Mouse (Mus musculus): Measurements from ENCODE around the gene Elk3. TPM values are rescaled to one million over a fixed set of nuclear protein-coding genes. Genes with fewer than 3 reads are reported as not detected.
"Not testable (repeated sequence)": the region's sequence is repeated elsewhere in the genome, so short reads cannot be mapped to it uniquely, and the experiment has no call there.

The Elk3 gene
- 9.8 and 10.8 TPM in 2 replicates for polyA plus RNA-seq (2012; rRNA removed)

GRCm38 (mm10) chr10:93310721-93311411 lies at the start of gene Elk3:
Gene Elk3 (minus strand): TSS chr10:93311135.
- TF ChIP-seq CTCF (IDR thresholded peaks at IDR 0.05; ENCODE audit: extremely low read depth, insufficient read length, insufficient replicate concordance, low read depth, low read length), result no peak
- TF ChIP-seq POLR2A (IDR thresholded peaks at IDR 0.05; ENCODE audit: low read depth, low read length), result no peak
- Histone ChIP-seq H3K36me3 (ENCODE audit: control insufficient read depth, insufficient read depth, low read length) (no peaks in the 10 kb centered on the region), H3K27ac (ENCODE audit: insufficient read depth, low read depth, low read length) (peak within 1 kb of the TSS; percentile 67), H3K4me3 (ENCODE audit: low read depth, low read length) (peak within 1 kb of the TSS; percentile 94), H3K4me1 (ENCODE audit: control insufficient read depth, insufficient read depth, insufficient read length, low read length) (peaks cover 2% of the 10 kb centered on the region; the same call in 1 of the 2 replicates), H3K27me3 (ENCODE audit: control insufficient read depth, insufficient read depth, low read length) (peaks cover 21% of the 10 kb centered on the region)
- under 1% methylated on average over 45 of the region's 53 CpGs for WGBS

- Histone ChIP-seq H3K36me3 (ENCODE audit: control insufficient read depth, insufficient read depth, low read length) (no peaks in the 10 kb centered on the region), H3K27me3 (ENCODE audit: control insufficient read depth, insufficient read depth, low read length) (no peaks in the 10 kb centered on the region), H3K4me1 (ENCODE audit: control insufficient read depth, insufficient read depth, insufficient read length, low read length) (no peaks in the 10 kb centered on the region), H3K27ac (ENCODE audit: insufficient read depth, low read depth, low read length) (no peak overlapping the region), H3K4me3 (ENCODE audit: low read depth, low read length) (no peak overlapping the region)
- 21% methylated on average over 3 of the region's 3 CpGs for WGBS
- TF ChIP-seq CTCF (IDR thresholded peaks at IDR 0.05; ENCODE audit: extremely low read depth, insufficient read length, insufficient replicate concordance, low read depth, low read length) (no peak), POLR2A (IDR thresholded peaks at IDR 0.05; ENCODE audit: low read depth, low read length) (no peak)
Observed at GRCm38 (mm10) chr10:93360623-93361022, 49.7 kb upstream of the Elk3 start.

GRCm38 (mm10) chr10:93360190-93360589 lies 49.3 kb upstream of the Elk3 start:
- not testable (repeated sequence) for H3K27ac ChIP-seq (ENCODE audit: insufficient read depth, low read depth, low read length); H3K4me3 ChIP-seq (ENCODE audit: low read depth, low read length); H3K27me3 ChIP-seq (ENCODE audit: control insufficient read depth, insufficient read depth, low read length); H3K4me1 ChIP-seq (ENCODE audit: control insufficient read depth, insufficient read depth, insufficient read length, low read length); H3K36me3 ChIP-seq (ENCODE audit: control insufficient read depth, insufficient read depth, low read length)
- 50% methylated on average over 4 of the region's 4 CpGs for WGBS

- Histone ChIP-seq H3K4me1 (ENCODE audit: control insufficient read depth, insufficient read depth, insufficient read length, low read length) (no peaks in the 10 kb centered on the region), H3K4me3 (ENCODE audit: low read depth, low read length) (no peak overlapping the region), H3K27me3 (ENCODE audit: control insufficient read depth, insufficient read depth, low read length) (no peaks in the 10 kb centered on the region), H3K27ac (ENCODE audit: insufficient read depth, low read depth, low read length) (no peak overlapping the region), H3K36me3 (ENCODE audit: control insufficient read depth, insufficient read depth, low read length) (no peaks in the 10 kb centered on the region)
- TF ChIP-seq CTCF (IDR thresholded peaks at IDR 0.05; ENCODE audit: extremely low read depth, insufficient read length, insufficient replicate concordance, low read depth, low read length) (no peak), POLR2A (IDR thresholded peaks at IDR 0.05; ENCODE audit: low read depth, low read length) (no peak)
- 79% methylated on average over 7 of the region's 7 CpGs for WGBS
Observed at GRCm38 (mm10) chr10:93359339-93359863, 48.5 kb upstream of the Elk3 start.

- Histone ChIP-seq H3K4me3 (ENCODE audit: low read depth, low read length) (no peak overlapping the region), H3K36me3 (ENCODE audit: control insufficient read depth, insufficient read depth, low read length) (no peaks in the 10 kb centered on the region), H3K27ac (ENCODE audit: insufficient read depth, low read depth, low read length) (no peak overlapping the region), H3K4me1 (ENCODE audit: control insufficient read depth, insufficient read depth, insufficient read length, low read length) (no peaks in the 10 kb centered on the region), H3K27me3 (ENCODE audit: control insufficient read depth, insufficient read depth, low read length) (no peaks in the 10 kb centered on the region)
- no peak for TF ChIP-seq CTCF (IDR thresholded peaks at IDR 0.05; ENCODE audit: extremely low read depth, insufficient read length, insufficient replicate concordance, low read depth, low read length)
- 81% methylated on average over 4 of the region's 4 CpGs for WGBS
Observed at GRCm38 (mm10) chr10:93358878-93359277, 47.9 kb upstream of the Elk3 start.

GRCm38 (mm10) chr10:93357162-93357561 lies 46.2 kb upstream of the Elk3 start:
- Histone ChIP-seq H3K27ac (ENCODE audit: insufficient read depth, low read depth, low read length) (no peak overlapping the region), H3K4me3 (ENCODE audit: low read depth, low read length) (no peak overlapping the region), H3K27me3 (ENCODE audit: control insufficient read depth, insufficient read depth, low read length) (no peaks in the 10 kb centered on the region), H3K4me1 (ENCODE audit: control insufficient read depth, insufficient read depth, insufficient read length, low read length) (no peaks in the 10 kb centered on the region), H3K36me3 (ENCODE audit: control insufficient read depth, insufficient read depth, low read length) (no peaks in the 10 kb centered on the region)
- 89% methylated on average over 5 of the region's 5 CpGs for WGBS
- no peak for TF ChIP-seq POLR2A (IDR thresholded peaks at IDR 0.05; ENCODE audit: low read depth, low read length)
- no peak for TF ChIP-seq CTCF (IDR thresholded peaks at IDR 0.05; ENCODE audit: extremely low read depth, insufficient read length, insufficient replicate concordance, low read depth, low read length)

GRCm38 (mm10) chr10:93356122-93356521 lies 45.2 kb upstream of the Elk3 start:
- no peaks in the 10 kb centered on the region for H3K4me1 ChIP-seq (ENCODE audit: control insufficient read depth, insufficient read depth, insufficient read length, low read length)
- no peaks in the 10 kb centered on the region for H3K27me3 ChIP-seq (ENCODE audit: control insufficient read depth, insufficient read depth, low read length)
- H3K4me3 ChIP-seq (ENCODE audit: low read depth, low read length), result no peak overlapping the region
- H3K36me3 ChIP-seq (ENCODE audit: control insufficient read depth, insufficient read depth, low read length), result no peaks in the 10 kb centered on the region
- no peak overlapping the region for H3K27ac ChIP-seq (ENCODE audit: insufficient read depth, low read depth, low read length)
- TF ChIP-seq CTCF (IDR thresholded peaks at IDR 0.05; ENCODE audit: extremely low read depth, insufficient read length, insufficient replicate concordance, low read depth, low read length), result no peak
- TF ChIP-seq POLR2A (IDR thresholded peaks at IDR 0.05; ENCODE audit: low read depth, low read length), result no peak
- WGBS, result 80% methylated on average over 9 of the region's 9 CpGs

Data from small intestine, adult 2 months (tissue).